Mouse (Mus musculus) liver, embryonic 14.5 days (tissue): ENCODE data around the gene Lrrc4b. TPM values are rescaled to one million over a fixed set of nuclear protein-coding genes. Genes with fewer than 3 reads are reported as not detected.
A peak's percentile ranks its signal among the peaks of the same experiment; 100 is the strongest.

ENCODE experiments used
- ATAC-seq: fragments of 200-750 bp; cut with Nextera tagmentation; 2 replicates; pipeline ENCODE4 v1.8.0; 2017; ENCODE audit warnings: moderate number of reproducible peaks, mild to moderate bottlenecking, moderate library complexity; ENCODE audit not compliant: insufficient read depth
- DNase-seq, 3 experiments: peaks; one replicate each; pipeline ENCODE4 v3.0.0-alpha.2; 2012 to 2013; ENCODE audit warnings: low read depth in 3 of 3, low spot score in 3 of 3
- H3K27ac ChIP-seq: fragments of 300-500 bp; sonication (generic); 2 replicates; pipeline ENCODE4 v1.5.1; 2014; ENCODE audit warnings: moderate library complexity, mild to moderate bottlenecking, control low read depth, inconsistent platforms
- H3K27me3 ChIP-seq: fragments of 300-500 bp; sonication (generic); 2 replicates; pipeline ENCODE4 v1.6.1; 2014; ENCODE audit warnings: mild to moderate bottlenecking, low read length, moderate library complexity; ENCODE audit not compliant: control insufficient read depth, insufficient read depth
- H3K36me3 ChIP-seq: fragments of 300-500 bp; sonication (generic); replicated peaks from 2 replicates; pipeline ENCODE4 v1.6.1; 2014; ENCODE audit warnings: low read depth; ENCODE audit not compliant: control insufficient read depth, insufficient read depth
- H3K4me1 ChIP-seq, 2 experiments: fragments of 200-500 bp in 1 of 2; fragments of 300-500 bp in 1 of 2; sonication (generic) in 1 of 2; replicated peaks; 2 replicates each; pipeline ENCODE4 v1.6.1; 2012 to 2014; ENCODE audit warnings: antibody characterized with exemption in 1 of 2, inconsistent platforms in 1 of 2, low read length in 1 of 2; ENCODE audit not compliant: control insufficient read depth in 2 of 2, insufficient read depth in 2 of 2
- H3K4me2 ChIP-seq: fragments of 300-500 bp; sonication (generic); 2 replicates; pipeline ENCODE4 v1.6.1; 2014; ENCODE audit warnings: low read depth, mild to moderate bottlenecking, control low read depth, moderate library complexity
- H3K4me3 ChIP-seq, 2 experiments: fragments of 200-500 bp in 1 of 2; fragments of 300-500 bp in 1 of 2; sonication (generic) in 1 of 2; 2 replicates each; pipeline ENCODE4 v1.5.1; 2012 to 2014; ENCODE audit warnings: low read depth in 2 of 2, low read length in 2 of 2, mild to moderate bottlenecking in 2 of 2, control low read depth in 1 of 2, inconsistent platforms in 1 of 2, moderate library complexity in 1 of 2; ENCODE audit not compliant: insufficient read depth in 1 of 2
- H3K9ac ChIP-seq: fragments of 300-500 bp; sonication (generic); replicated peaks from 2 replicates; pipeline ENCODE4 v1.6.1; 2014; ENCODE audit warnings: mild to moderate bottlenecking, control low read depth, moderate library complexity
- H3K9me3 ChIP-seq: fragments of 300-500 bp; sonication (generic); 2 replicates; pipeline ENCODE4 v1.6.1; 2016; ENCODE audit warnings: low read length, mixed read lengths; ENCODE audit not compliant: control insufficient read depth
- CTCF ChIP-seq: IDR thresholded peaks from 2 replicates; pipeline ENCODE4 v1.5.1; 2016; ENCODE audit warnings: antibody characterized with exemption, low read depth, control low read depth
- EP300 ChIP-seq: IDR thresholded peaks from 2 replicates; pipeline ENCODE4 v1.6.1; 2016; ENCODE audit warnings: antibody characterized with exemption, low read depth
- WGBS: fragments of 180-500 bp; shearing (Covaris S2); extraction: QIAGEN DNeasy Blood & Tissue Kit; methylation state at CpG from one replicate; pipeline ENCODE4 v1.1.7; 2014; ENCODE audit not compliant: insufficient replicate concordance; 5-methylcytosine and 5-hydroxymethylcytosine counted together
- polyA plus RNA-seq, 2 experiments: library from polyadenylated mRNA; depleted of rRNA in 1 of 2; stranded (reverse) in 1 of 2; unstranded in 1 of 2; fragments of >200 nt; fragmentation: Nextera tagmentation in 1 of 2; extraction: Ambion mirVana in 1 of 2; gene quantifications; 2 replicates each; pipeline versions ENCODE4 v1.2.1 to v1.2.3; 2012 to 2014

Lrrc4b gene
- 0.02 and 0.30 TPM in 2 replicates for polyA plus RNA-seq (2012; rRNA removed)
- polyA plus RNA-seq (2014; fragmentation: Nextera tagmentation; extraction: Ambion mirVana): not detected in 2 replicates

DNA sequence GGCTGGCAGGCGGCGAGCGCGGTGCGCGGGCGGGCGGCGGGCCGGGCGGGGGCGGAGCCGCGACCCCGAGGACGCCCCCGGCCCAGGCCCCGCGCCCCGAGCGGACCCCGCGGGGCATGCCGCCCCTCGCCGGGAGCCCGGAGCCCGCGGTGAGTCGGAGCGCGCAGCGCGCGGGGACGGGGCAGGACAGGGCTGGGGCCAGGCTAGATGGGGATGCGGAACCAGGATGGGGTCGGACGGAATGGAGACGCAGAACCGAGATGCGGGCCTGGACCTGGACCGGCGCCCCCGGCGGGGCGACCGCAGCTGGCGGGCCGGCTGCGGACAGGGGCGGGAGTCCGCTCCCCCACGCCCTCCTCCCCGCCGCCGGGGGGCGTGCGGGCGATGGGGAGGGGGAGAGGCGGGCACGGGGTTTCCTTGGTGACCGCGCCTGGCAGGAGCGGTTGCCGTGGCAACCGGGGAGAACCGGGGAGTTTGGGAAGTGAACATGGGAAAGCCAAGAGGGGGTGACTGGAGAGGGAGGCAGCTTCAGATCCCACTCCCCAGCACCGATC lies at the start of gene Lrrc4b:
Gene Lrrc4b (plus strand): TSS at position 51 of the 554 bp plus-strand sequence.
- TF ChIP-seq CTCF: no peak
- no peak for TF ChIP-seq EP300
- Histone ChIP-seq H3K9me3 (no peaks in the 10 kb centered on the region), H3K27ac (no peak within 1 kb of the TSS), H3K36me3 (no peaks in the 10 kb centered on the region), H3K4me3 (peak within 1 kb of the TSS in 1 of 2 experiments; percentile 14; a peak in 1 of 4 replicates), H3K27me3 (peaks cover 64% of the 10 kb centered on the region), H3K9ac (no peak within 1 kb of the TSS), H3K4me2 (no peak within 1 kb of the TSS; the same call in 1 of the 2 replicates), H3K4me1 (peaks cover 8 to 10% of the 10 kb centered on the region in 2 experiments; a peak in 3 of 4 replicates)
- WGBS: 3% methylated on average over 58 of the region's 69 CpGs
- DNase-seq (no peak), ATAC-seq (no peak)

DNA sequence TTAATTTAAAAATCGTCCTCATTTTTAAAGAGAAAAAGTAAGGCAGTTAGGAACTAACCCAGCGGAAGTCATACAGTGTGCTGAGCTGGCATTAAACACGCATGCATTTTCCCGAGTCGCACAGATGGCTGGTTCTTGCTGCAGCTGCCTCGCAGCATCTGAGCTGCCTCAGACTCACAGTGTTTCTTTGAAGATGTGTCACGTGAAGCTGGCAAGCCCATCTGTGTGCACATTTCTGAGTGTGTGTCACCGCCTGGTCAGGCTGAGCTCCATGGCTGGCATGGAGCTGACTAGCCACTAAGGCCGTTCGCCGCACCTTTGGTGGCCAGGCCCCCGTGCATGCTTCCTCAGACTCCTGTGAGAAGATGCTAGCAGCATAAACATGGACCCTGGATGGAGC lies 46.3 kb upstream of the Lrrc4b start:
- no peak overlapping the region for H3K4me3 ChIP-seq
- H3K9ac ChIP-seq: no peak overlapping the region
- DNase-seq (no peak), ATAC-seq (no peak)
- H3K27me3 ChIP-seq: peaks cover 16% of the 10 kb centered on the region
- no peak overlapping the region for H3K4me2 ChIP-seq
- no peaks in the 10 kb centered on the region for H3K4me1 ChIP-seq
- no peaks in the 10 kb centered on the region for H3K36me3 ChIP-seq
- no peaks in the 10 kb centered on the region for H3K9me3 ChIP-seq
- no peak for TF ChIP-seq EP300
- TF ChIP-seq CTCF: no peak
- no peak overlapping the region for H3K27ac ChIP-seq
- 65% methylated on average over 12 of the region's 12 CpGs for WGBS

- DNase-seq (no peak), ATAC-seq (no peak)
- no peak within 1 kb of the TSS for H3K27ac ChIP-seq
- 2% methylated on average over 28 of the region's 33 CpGs for WGBS
- peaks cover 16% of the 10 kb centered on the region for H3K27me3 ChIP-seq
- H3K4me3 ChIP-seq: peak within 1 kb of the TSS; percentile 21 to 39
- no peak within 1 kb of the TSS for H3K9ac ChIP-seq
- peak within 1 kb of the TSS; percentile 50 for H3K4me2 ChIP-seq
- TF ChIP-seq CTCF (no peak), EP300 (no peak)
- no peaks in the 10 kb centered on the region for H3K36me3 ChIP-seq
- H3K9me3 ChIP-seq: no peaks in the 10 kb centered on the region
- no peaks in the 10 kb centered on the region for H3K4me1 ChIP-seq
Measured at GRCm38 (mm10) chr7:44383980-44384715, 44.7 kb upstream of the Lrrc4b start, which contains the start of gene Syt3. TSS of gene Syt3 (plus strand) at chr7:44384102.

DNA sequence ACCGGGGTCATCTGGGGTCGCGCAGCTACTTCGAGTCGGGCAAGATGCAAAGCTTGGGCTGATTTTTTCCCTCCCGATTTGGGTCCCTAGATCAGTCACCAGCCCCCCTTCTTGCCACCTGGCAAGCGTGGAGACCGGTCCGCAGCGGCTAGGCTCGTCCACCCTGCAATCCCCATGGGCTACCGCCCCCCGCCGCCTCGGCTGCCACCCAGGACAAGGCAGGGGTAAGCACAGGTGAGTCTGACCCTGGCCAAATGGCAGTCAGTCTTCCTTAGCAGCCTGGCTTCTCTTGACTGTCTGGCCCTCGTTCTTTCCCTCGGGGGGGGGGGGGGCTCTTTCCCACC lies 44.1 kb upstream of the Lrrc4b start:
- Histone ChIP-seq H3K9ac (no peak overlapping the region), H3K4me3 (peak overlapping the region in 1 of 2 experiments; percentile 16; a peak in 1 of 4 replicates)

GRCm38 (mm10) chr7:44385720-44386119 lies 43.1 kb upstream of the Lrrc4b start, which contains the start of gene 1700008O03Rik:
TSS of gene 1700008O03Rik (minus strand) at chr7:44385820.
- no peak for TF ChIP-seq EP300
- no peak for TF ChIP-seq CTCF
- Histone ChIP-seq H3K4me3 (peak within 1 kb of the TSS in 1 of 2 experiments; percentile 16; a peak in 1 of 4 replicates), H3K27me3 (peaks cover 16% of the 10 kb centered on the region), H3K9me3 (no peaks in the 10 kb centered on the region), H3K4me1 (no peaks in the 10 kb centered on the region), H3K27ac (no peak within 1 kb of the TSS), H3K4me2 (peak within 1 kb of the TSS; percentile 50), H3K36me3 (no peaks in the 10 kb centered on the region), H3K9ac (no peak within 1 kb of the TSS)
- no peak for DNase-seq
- ATAC-seq: no peak
- WGBS: 59% methylated on average over 12 of the region's 12 CpGs

More for the DNA sequence above, 44.1 kb upstream of the Lrrc4b start:
- DNase-seq: no peak
- TF ChIP-seq CTCF: no peak
- no peak for TF ChIP-seq EP300
- 2% methylated on average over 17 of the region's 17 CpGs for WGBS
- Histone ChIP-seq H3K9me3 (no peaks in the 10 kb centered on the region), H3K27me3 (peaks cover 16% of the 10 kb centered on the region), H3K27ac (no peak overlapping the region), H3K36me3 (no peaks in the 10 kb centered on the region), H3K4me1 (no peaks in the 10 kb centered on the region), H3K4me2 (peak overlapping the region; percentile 50)
- ATAC-seq: no peak
